In genomic region chr19:8829660-8830059, GRCm38 (mm10) we compare ENCODE assay signal across 19 mouse cellular contexts. TPM values are rescaled to one million over a fixed set of nuclear protein-coding genes. Genes with fewer than 3 reads are reported as not detected.
A peak's percentile ranks its signal among the peaks of the same experiment; 100 is the strongest.
DNase-seq lines count a peak whose midpoint lies in the region; TF ChIP-seq lines count a peak whose summit lies in the region.
"Had no signal": no experiment of that assay in that cellular context is flagged by ENCODE, and none has a peak within 500 bp of the region (broad histone marks: within the 10 kb centered on the region; RNA-seq: fewer than 3 reads in every experiment).

Gene AC129217.1 (plus strand): TSS chr19:8829773.

- WGBS in kidney, adult 2 months, result 86% methylated on average over 8 of the region's 8 CpGs
- whole genome bisulfite sequencing in lung, adult 2 months, result 74% methylated on average over 8 of the region's 8 CpGs
- 4% methylated on average over 8 of the region's 8 CpGs for whole genome bisulfite sequencing in macrophage (ENCODE audit: missing documents)

- no peak for TF ChIP-seq POLR2A in kidney, adult 2 months (IDR thresholded peaks at IDR 0.05; ENCODE audit: low read depth, low read length)
- TF ChIP-seq POLR2A in lung, adult 2 months (IDR thresholded peaks at IDR 0.05; ENCODE audit: borderline replicate concordance, extremely low read depth, low read depth, low read length), result no peak

- H3K4me1 ChIP-seq in kidney, adult 2 months (ENCODE audit: control insufficient read depth, insufficient read depth, low read length), result no peaks in the 10 kb centered on the region
- H3K4me1 ChIP-seq in lung, adult 2 months (ENCODE audit: control insufficient read depth, insufficient read depth, low read length), result no peaks in the 10 kb centered on the region
- H3K4me1 ChIP-seq: embryonic facial prominence, embryonic 13.5 days; forebrain, embryonic 10.5 days; hindbrain, embryonic 15.5 days; lung, embryonic 15.5 days had no signal

- no peak within 1 kb of the TSS for H3K27ac ChIP-seq in kidney, adult 2 months (ENCODE audit: insufficient read depth, low read depth, low read length)
- peak within 1 kb of the TSS; percentile 66 for H3K27ac ChIP-seq in macrophage
- H3K27ac ChIP-seq: embryonic facial prominence, embryonic 13.5 days; forebrain, embryonic 10.5 days; hindbrain, embryonic 15.5 days; lung, embryonic 15.5 days; stomach, postnatal 0 days had no signal

- peak; percentile 15 for DNase-seq in kidney, adult 2 months
- no peak for DNase-seq in kidney, postnatal 14 days
- peak; percentile 38 for DNase-seq in lung, postnatal 36 days
- no peak for DNase-seq in lung, adult 2 months
- no peak for DNase-seq in cerebellum, postnatal 36 days
- no peak for DNase-seq in B cell, adult 2 months
- DNase-seq: adrenal gland, postnatal 14 days; kidney, postnatal 10 days; midbrain, embryonic 14.5 days; right cerebral cortex, postnatal 14 days; thymus, postnatal 25 days had no signal

- H3K36me3 ChIP-seq in kidney, adult 2 months (ENCODE audit: control insufficient read depth, insufficient read depth, low read length), result peaks cover 50% of the 10 kb centered on the region
- peaks cover 65% of the 10 kb centered on the region for H3K36me3 ChIP-seq in macrophage (ENCODE audit: inconsistent target)

- no peak for TF ChIP-seq CTCF in kidney, adult 2 months (conservative IDR thresholded peaks at IDR 0.05; ENCODE audit: insufficient read depth, insufficient read length, low read depth, low read length)
- no peak for TF ChIP-seq CTCF in lung, adult 2 months (IDR thresholded peaks at IDR 0.05; ENCODE audit: insufficient read depth, low read length)

- H3K4me3 ChIP-seq in kidney, adult 2 months (ENCODE audit: insufficient read depth, low read depth, low read length), result no peak within 1 kb of the TSS
- H3K4me3 ChIP-seq in lung, adult 2 months (replicated peaks; ENCODE audit: extremely low read depth, low read depth, low read length), result no peak within 1 kb of the TSS
- H3K4me3 ChIP-seq in macrophage (ENCODE audit: inconsistent target), result no peak within 1 kb of the TSS
- H3K4me3 ChIP-seq: embryonic facial prominence, embryonic 13.5 days; forebrain, embryonic 10.5 days; hindbrain, embryonic 15.5 days; lung, embryonic 15.5 days had no signal

- H3K79me2 ChIP-seq in macrophage (ENCODE audit: inconsistent target), result peaks cover 59% of the 10 kb centered on the region

- no peaks in the 10 kb centered on the region for H3K27me3 ChIP-seq in kidney, adult 2 months (replicated peaks; ENCODE audit: control insufficient read depth, insufficient read depth, low read length)
- H3K27me3 ChIP-seq: embryonic facial prominence, embryonic 13.5 days; hindbrain, embryonic 15.5 days; lung, embryonic 15.5 days had no signal

RNA-seq across cellular contexts. Expression of gene AC129217.1, which starts in this region (rescaled TPM):
- polyA plus RNA-seq in kidney, adult 2 months (2012; rRNA removed), result 3.5 TPM in 1 of 2 replicates, not detected in the other
- not detected in 2 replicates for polyA plus RNA-seq in lung, adult 2 months (2012; rRNA removed)
- total RNA-seq in macrophage (2018; cell fraction: chromatin; rRNA removed), result 10 to 100 TPM in 1 of 26 experiments, 1 to 10 TPM in 9, not detected in 16; 2.4 to 11.6 (median 4.0) TPM
- total RNA-seq in macrophage (2018; cell fraction: cytosol; rRNA removed), result 1 to 10 TPM in 12 of 26 experiments, not detected in 14; 1.3 to 9.4 (median 2.9) TPM
- total RNA-seq in macrophage (2018; cell fraction: nucleus; rRNA removed), result 1 to 10 TPM in 6 of 26 experiments, not detected in 20; 1.3 to 2.8 (median 1.9) TPM
- polyA plus RNA-seq in macrophage (2018), result 44.3 TPM in 1 of 3 replicates, not detected in the others
- total RNA-seq: adrenal gland, postnatal 14 days; left cerebral cortex, postnatal 36 days had no signal
- polyA plus RNA-seq: embryonic facial prominence, embryonic 13.5 days; forebrain, embryonic 10.5 days; hindbrain, embryonic 15.5 days; intestine, postnatal 0 days; lung, embryonic 15.5 days; midbrain, embryonic 14.5 days; stomach, postnatal 0 days had no signal

Comparison
In these comparisons a context has a peak if more than half of its experiments do, and no peak if none do; other contexts are left out.
1. DNase-seq: peak in kidney, adult 2 months (single experiment) and lung, postnatal 36 days (single experiment); none in kidney, postnatal 14 days (single experiment), lung, adult 2 months (single experiment), cerebellum, postnatal 36 days (0 of 2) and B cell, adult 2 months (0 of 2).